Mouse (Mus musculus) B cell, adult 62 days (primary cell): ENCODE measurements around the gene Prh1. TPM values are rescaled to one million over a fixed set of nuclear protein-coding genes. Genes with fewer than 3 reads are reported as not detected.

ENCODE experiments used
- total RNA-seq: library from RNA; stranded (reverse); gene quantifications from 4 replicates; pipeline ENCODE4 v1.2.4, GENCODE M21; 2023

Prh1 gene
- total RNA-seq = not detected in 4 replicates

DNA sequence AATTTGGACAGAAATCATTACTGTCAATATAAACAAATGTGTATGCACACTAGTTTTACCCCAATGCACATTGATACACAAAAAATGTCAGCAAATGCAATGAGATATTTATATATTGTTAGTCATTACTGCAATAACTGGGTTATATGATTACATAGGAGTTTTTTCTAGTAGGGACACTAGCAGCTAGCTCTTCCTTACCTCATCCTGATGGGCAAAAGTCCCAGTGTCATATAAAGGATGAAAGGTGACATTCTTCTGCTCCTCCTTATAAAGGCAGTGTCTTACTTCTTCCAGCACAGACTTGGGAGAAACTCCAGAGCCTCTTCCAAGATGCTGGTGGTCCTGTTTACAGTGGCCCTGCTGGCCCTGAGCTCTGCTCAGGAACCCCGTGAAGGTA, at the start of gene Prh1:
Prh1 (plus strand) TSS at position 301 of the 400 bp plus-strand sequence.

DNA sequence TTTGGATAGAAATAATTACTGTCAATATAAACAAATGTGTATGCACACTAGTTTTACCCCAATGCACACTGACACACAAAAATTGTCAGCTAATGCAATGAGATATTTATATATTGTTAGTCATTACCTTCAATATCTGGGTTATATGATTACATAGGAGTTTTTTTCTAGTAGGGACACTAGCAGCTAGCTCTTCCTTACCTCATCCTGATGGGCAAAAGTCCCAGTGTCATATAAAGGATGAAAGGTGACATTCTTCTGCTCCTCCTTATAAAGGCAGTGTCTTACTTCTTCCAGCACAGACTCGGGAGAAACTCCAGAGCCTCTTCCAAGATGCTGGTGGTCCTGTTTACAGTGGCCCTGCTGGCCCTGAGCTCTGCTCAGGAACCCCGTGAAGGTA, 26.0 kb downstream of the Prh1 start, which contains the start of gene Prp2:
Prp2 (plus strand) TSS at position 301 of the 400 bp plus-strand sequence.

Other genes with a start within 250 kb of the Prh1 start
- not detected in 4 replicates for gene Gm8882, start 205.7 kb upstream of the Prh1 start, total RNA-seq
- not detected in 4 replicates for gene Prp2, start 26.1 kb downstream of the Prh1 start, total RNA-seq
- gene A630073D07Rik, start 81.7 kb downstream of the Prh1 start, total RNA-seq = not detected in 4 replicates
- gene Tas2r120, start 87.1 kb downstream of the Prh1 start, total RNA-seq = not detected in 4 replicates
- not detected in 4 replicates for gene Tas2r121, start 131.2 kb downstream of the Prh1 start, total RNA-seq
- not detected in 4 replicates for gene Tas2r122, start 142.1 kb downstream of the Prh1 start, total RNA-seq
- not detected in 4 replicates for gene Tas2r115, start 168.2 kb downstream of the Prh1 start, total RNA-seq
- gene Tas2r124, start 184.9 kb downstream of the Prh1 start, total RNA-seq = not detected in 4 replicates
- gene Tas2r102, start 192.3 kb downstream of the Prh1 start, total RNA-seq = not detected in 4 replicates
- gene Tas2r136, start 208.4 kb downstream of the Prh1 start, total RNA-seq = not detected in 4 replicates
- not detected in 4 replicates for gene Tas2r117, start 233.0 kb downstream of the Prh1 start, total RNA-seq